19 mouse cellular contexts compared by ENCODE assay signal in genomic region chr1:174482567-174482966, GRCm38 (mm10). TPM values are rescaled to one million over a fixed set of nuclear protein-coding genes. Genes with fewer than 3 reads are reported as not detected.
DNase-seq lines count a peak whose midpoint lies in the region; ATAC-seq lines count a peak whose summit lies in the region.
"Had no signal": no experiment of that assay in that cellular context is flagged by ENCODE, and none has a peak within 500 bp of the region (broad histone marks: within the 10 kb centered on the region; RNA-seq: fewer than 3 reads in every experiment).

No protein-coding gene starts in this region.

- peak; percentile 17 to 38 for DNase-seq in left cerebral cortex, adult 18-20 months (ENCODE audit: low spot score in 2 of 2)
- no peak for DNase-seq in left cerebral cortex, postnatal 4 days
- peak; percentile 80 for DNase-seq in brain, adult 2 months (ENCODE audit: low read depth, low spot score)
- DNase-seq in left cerebral cortex, postnatal 14 days (ENCODE audit: low spot score in 2 of 2), result peak; percentile 42 to 55
- peak; percentile 68 for DNase-seq in telencephalon, adult 2 months (ENCODE audit: low read depth, low spot score)
- DNase-seq: adrenal gland, adult 8-10 months; adrenal gland, postnatal 36 days; cerebellum, adult 11-12 months; cerebellum, adult 9-10 months; cerebellum, postnatal 25 days; gastrocnemius, postnatal 10 days; heart, adult 18-20 months; heart, postnatal 10 days; heart, postnatal 4 days had no signal

- no peak for ATAC-seq in megakaryocyte progenitor cell, adult 5-6 weeks (replicated peaks; ENCODE audit: poor library complexity)
- ATAC-seq: forebrain, embryonic 16.5 days; hindbrain, embryonic 16.5 days had no signal

- intact Hi-C loops in left cerebral cortex, postnatal 4 days (cut with DNase I), result no loop called here
- intact Hi-C loops in left cerebral cortex, postnatal 14 days (cut with DNase I), result no loop called here

RNA-seq across cellular contexts. Expression of gene Fmn2, which starts 19.1 kb away (rescaled TPM):
- 10 to 100 TPM; 77.5 to 95.2 TPM for total RNA-seq in left cerebral cortex, adult 18-20 months (2021)
- total RNA-seq in left cerebral cortex, postnatal 4 days (2021), result 10 to 100 TPM; 44.4 to 46.6 TPM
- 10 to 100 TPM; 57.5 to 64.6 TPM for total RNA-seq in left cerebral cortex, postnatal 14 days (2021)
- 0.37 TPM in 1 of 2 replicates, not detected in the other for total RNA-seq in megakaryocyte progenitor cell, adult 5-6 weeks (2015)
- total RNA-seq in megakaryocyte progenitor cell, adult 5-6 weeks (2017), result not detected in 2 replicates

RNA-seq across cellular contexts. Expression of gene Olfr220, which starts 40.7 kb away (rescaled TPM):
- not detected for total RNA-seq in left cerebral cortex, adult 18-20 months (2021)
- not detected for total RNA-seq in left cerebral cortex, postnatal 4 days (2021)
- total RNA-seq in left cerebral cortex, postnatal 14 days (2021), result not detected
- total RNA-seq in megakaryocyte progenitor cell, adult 5-6 weeks (2015), result not detected in 2 replicates
- not detected in 2 replicates for total RNA-seq in megakaryocyte progenitor cell, adult 5-6 weeks (2017)
- total RNA-seq: adrenal gland, adult 8-10 months; adrenal gland, postnatal 36 days; ES-E14; gastrocnemius, postnatal 10 days; gastrocnemius, postnatal 4 days; heart, adult 18-20 months; heart, postnatal 10 days; heart, postnatal 4 days had no signal

RNA-seq across cellular contexts. Expression of gene Olfr414, which starts 58.7 kb away (rescaled TPM):
- not detected for total RNA-seq in left cerebral cortex, adult 18-20 months (2021)
- total RNA-seq in left cerebral cortex, postnatal 4 days (2021), result not detected
- not detected for total RNA-seq in left cerebral cortex, postnatal 14 days (2021)
- 0.52 and 1.6 TPM in 2 replicates for total RNA-seq in megakaryocyte progenitor cell, adult 5-6 weeks (2015)
- total RNA-seq in megakaryocyte progenitor cell, adult 5-6 weeks (2017), result 0.84 TPM in 1 of 2 replicates, not detected in the other
- total RNA-seq: adrenal gland, adult 8-10 months; adrenal gland, postnatal 36 days; ES-E14; gastrocnemius, postnatal 10 days; gastrocnemius, postnatal 4 days; heart, adult 18-20 months; heart, postnatal 10 days; heart, postnatal 4 days had no signal

Comparison
In these comparisons a context has a peak if more than half of its experiments do, and no peak if none do; other contexts are left out.
1. RNA of gene Fmn2, which starts 19.1 kb away (total RNA-seq): 77.5 to 95.2 TPM in left cerebral cortex, adult 18-20 months, 57.5 to 64.6 TPM in left cerebral cortex, postnatal 14 days and 44.4 to 46.6 TPM in left cerebral cortex, postnatal 4 days; 0.37 TPM in megakaryocyte progenitor cell, adult 5-6 weeks; every median in the first group is over 10 times any median in the second.